Mouse (Mus musculus) heart, postnatal 0 days (tissue): Measurements from ENCODE around the gene Orai3. TPM values are rescaled to one million over a fixed set of nuclear protein-coding genes. Genes with fewer than 3 reads are reported as not detected.

Source experiments
- ATAC-seq: fragments of 200-750 bp; cut with Nextera tagmentation; 2 replicates; pipeline ENCODE4 v1.8.0; 2017; ENCODE audit warnings: low read depth, moderate number of reproducible peaks, moderate library complexity; ENCODE audit not compliant: insufficient read depth
- DNase-seq: peaks from one replicate; pipeline ENCODE4 v3.0.0-alpha.2; 2016; ENCODE audit warnings: low spot score
- H3K27ac ChIP-seq: fragments of 300-500 bp; sonication (generic); 2 replicates; pipeline ENCODE4 v1.5.1; 2014; ENCODE audit warnings: low read depth, mild to moderate bottlenecking
- H3K27me3 ChIP-seq: fragments of 300-500 bp; sonication (generic); 2 replicates; pipeline ENCODE4 v1.6.1; 2014; ENCODE audit warnings: low read length, mixed read lengths; ENCODE audit not compliant: control insufficient read depth, insufficient read depth
- H3K36me3 ChIP-seq: fragments of 300-500 bp; sonication (generic); replicated peaks from 2 replicates; pipeline ENCODE4 v1.6.1; 2014; ENCODE audit warnings: low read length, mixed read lengths; ENCODE audit not compliant: control insufficient read depth, insufficient read depth
- H3K4me1 ChIP-seq: fragments of 300-500 bp; sonication (generic); 2 replicates; pipeline ENCODE4 v1.6.1; 2014; ENCODE audit warnings: antibody characterized with exemption; ENCODE audit not compliant: control insufficient read depth, insufficient read depth
- H3K4me2 ChIP-seq: fragments of 300-500 bp; sonication (generic); 2 replicates; pipeline ENCODE4 v1.6.1; 2014; ENCODE audit warnings: low read depth, mild to moderate bottlenecking, low read length, moderate library complexity
- H3K4me3 ChIP-seq: fragments of 300-500 bp; sonication (generic); 2 replicates; pipeline ENCODE4 v1.5.1; 2014; ENCODE audit warnings: low read depth, low read length
- H3K9ac ChIP-seq: fragments of 300-500 bp; sonication (generic); replicated peaks from 2 replicates; pipeline ENCODE4 v1.6.1; 2014; ENCODE audit warnings: low read depth, low read length, mixed read lengths
- H3K9me3 ChIP-seq: fragments of 300-500 bp; sonication (generic); replicated peaks from 2 replicates; pipeline ENCODE4 v1.6.1; 2016; ENCODE audit warnings: low read length; ENCODE audit not compliant: control insufficient read depth
- CTCF ChIP-seq: IDR thresholded peaks from 2 replicates; pipeline ENCODE4 v1.5.1; 2016; ENCODE audit warnings: antibody characterized with exemption, control low read depth, low read depth
- EP300 ChIP-seq: IDR thresholded peaks from 2 replicates; pipeline ENCODE4 v1.6.1; 2016; ENCODE audit warnings: antibody characterized with exemption, low read depth
- whole genome bisulfite sequencing: fragments of 180-500 bp; shearing (Covaris S2); extraction: QIAGEN DNeasy Blood & Tissue Kit; methylation state at CpG from one replicate; pipeline ENCODE4 v1.1.7; 2014; 5-methylcytosine and 5-hydroxymethylcytosine counted together
- polyA plus RNA-seq: library from polyadenylated mRNA; unstranded; fragments of >200 nt; fragmentation: Nextera tagmentation; extraction: Ambion mirVana; gene quantifications from 2 replicates; pipeline ENCODE4 v1.2.1, GENCODE M21; 2015
- total RNA-seq: library from RNA; depleted of rRNA; stranded (reverse); fragments of >200 nt; gene quantifications from 2 replicates; pipeline ENCODE4 v1.2.3, GENCODE M21; 2014; ENCODE audit warnings: low replicate concordance

Gene Orai3
- total and polyA plus RNA-seq, 2 experiments from 2014 or later: 17.3 to 31.8 TPM

DNA sequence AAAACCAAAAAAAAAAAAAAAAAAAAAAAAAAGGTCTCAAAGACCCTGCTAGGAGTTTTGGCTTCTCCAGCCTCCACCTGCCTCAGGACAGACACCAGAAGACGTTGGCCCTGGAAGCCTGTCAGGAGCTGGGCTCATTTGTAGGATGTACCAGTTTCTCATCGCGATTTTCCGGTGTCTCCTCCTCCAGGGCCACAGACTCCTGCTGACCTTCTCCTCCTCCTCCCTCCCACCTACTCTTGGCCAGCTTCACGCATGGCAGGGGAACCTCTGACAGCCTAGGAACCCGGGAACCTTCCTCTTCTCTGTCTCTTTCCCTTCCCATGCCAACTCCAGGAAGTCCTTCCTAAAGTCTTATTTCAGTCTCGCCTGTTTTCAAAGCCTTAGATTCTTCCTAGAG, 47.4 kb downstream of the Orai3 start:
- H3K36me3 ChIP-seq: no peaks in the 10 kb centered on the region
- H3K4me2 ChIP-seq: no peak overlapping the region
- no peak overlapping the region for H3K4me3 ChIP-seq
- no peak for ATAC-seq
- no peak overlapping the region for H3K27ac ChIP-seq
- H3K9ac ChIP-seq: no peak overlapping the region
- no peak for DNase-seq
- H3K9me3 ChIP-seq: no peaks in the 10 kb centered on the region
- no peaks in the 10 kb centered on the region for H3K27me3 ChIP-seq
- TF ChIP-seq CTCF (no peak), EP300 (no peak)
- 72% methylated on average over 7 of the region's 7 CpGs for WGBS
- peaks cover 7% of the 10 kb centered on the region; the same call in 1 of the 2 replicates for H3K4me1 ChIP-seq

DNA sequence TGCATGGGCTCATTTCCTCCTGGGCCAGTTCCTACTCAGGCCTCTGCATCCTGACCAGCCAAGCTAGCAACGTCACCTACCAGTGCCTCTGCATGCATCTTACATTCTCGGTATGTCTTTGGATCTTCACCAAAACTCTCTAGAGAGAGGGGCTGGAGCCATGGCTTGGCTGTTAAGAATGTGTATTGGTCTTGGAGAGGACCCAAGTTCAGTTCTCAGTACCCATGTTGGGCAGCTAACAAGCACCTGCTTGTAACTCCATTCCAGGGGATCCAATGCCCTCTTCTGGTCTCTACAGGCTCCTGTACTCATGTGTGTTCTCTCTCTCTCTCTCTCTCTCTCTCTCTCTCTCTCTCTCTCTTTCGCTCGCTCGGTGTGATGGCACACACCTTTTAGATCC, 48.2 kb downstream of the Orai3 start:
- H3K9ac ChIP-seq: no peak overlapping the region
- DNase-seq: no peak
- no peaks in the 10 kb centered on the region for H3K27me3 ChIP-seq
- ATAC-seq: no peak
- no peak for TF ChIP-seq CTCF
- no peak for TF ChIP-seq EP300
- no peak overlapping the region for H3K27ac ChIP-seq
- H3K36me3 ChIP-seq: no peaks in the 10 kb centered on the region
- no peak overlapping the region for H3K4me2 ChIP-seq
- no peaks in the 10 kb centered on the region for H3K9me3 ChIP-seq
- H3K4me1 ChIP-seq: peaks cover 7% of the 10 kb centered on the region; the same call in 1 of the 2 replicates
- no peak overlapping the region for H3K4me3 ChIP-seq
- WGBS: 77% methylated on average over 5 of the region's 5 CpGs

DNA sequence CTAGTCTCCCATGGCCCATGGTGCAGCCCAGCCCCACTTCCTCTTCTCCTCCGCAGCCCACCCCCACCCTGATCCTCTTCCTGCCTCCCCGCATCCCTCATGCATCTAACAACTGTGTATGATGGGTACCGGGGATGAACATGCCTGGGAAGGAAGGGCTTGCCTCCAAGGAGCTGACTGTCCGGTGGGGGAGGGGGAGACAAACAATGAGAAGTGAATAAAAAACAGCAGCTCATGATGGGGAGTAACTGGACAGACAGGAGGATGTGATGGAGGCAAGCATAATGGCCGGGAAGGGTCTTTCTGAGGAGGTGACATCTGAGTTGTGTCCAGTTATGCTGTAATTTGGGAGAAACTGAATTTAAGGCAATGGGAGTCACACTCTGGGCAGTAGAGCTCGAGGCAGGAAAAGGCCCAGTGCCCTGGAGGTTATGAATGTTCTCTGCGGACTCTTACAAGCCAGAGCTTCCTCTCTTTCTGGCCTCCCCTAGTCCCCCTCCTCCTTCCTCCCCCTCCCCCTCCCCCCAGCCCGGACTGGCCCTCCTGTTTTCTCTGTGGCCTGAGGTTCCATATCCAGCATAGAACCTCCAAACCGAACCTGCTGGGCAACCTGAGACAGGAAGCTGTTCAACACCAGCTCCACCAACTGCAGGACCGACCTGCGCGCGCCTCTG, 51.4 kb downstream of the Orai3 start:
- no peak for TF ChIP-seq CTCF
- H3K9me3 ChIP-seq: no peaks in the 10 kb centered on the region
- DNase-seq (no peak), ATAC-seq (no peak)
- peaks cover 15% of the 10 kb centered on the region; the same call in 1 of the 2 replicates for H3K27me3 ChIP-seq
- H3K36me3 ChIP-seq: no peaks in the 10 kb centered on the region
- H3K4me3 ChIP-seq: no peak overlapping the region
- no peak overlapping the region for H3K9ac ChIP-seq
- no peak overlapping the region for H3K4me2 ChIP-seq
- peaks cover 3% of the 10 kb centered on the region; the same call in 1 of the 2 replicates for H3K4me1 ChIP-seq
- WGBS: 57% methylated on average over 13 of the region's 13 CpGs
- peak overlapping the region; percentile 50 for H3K27ac ChIP-seq

DNA sequence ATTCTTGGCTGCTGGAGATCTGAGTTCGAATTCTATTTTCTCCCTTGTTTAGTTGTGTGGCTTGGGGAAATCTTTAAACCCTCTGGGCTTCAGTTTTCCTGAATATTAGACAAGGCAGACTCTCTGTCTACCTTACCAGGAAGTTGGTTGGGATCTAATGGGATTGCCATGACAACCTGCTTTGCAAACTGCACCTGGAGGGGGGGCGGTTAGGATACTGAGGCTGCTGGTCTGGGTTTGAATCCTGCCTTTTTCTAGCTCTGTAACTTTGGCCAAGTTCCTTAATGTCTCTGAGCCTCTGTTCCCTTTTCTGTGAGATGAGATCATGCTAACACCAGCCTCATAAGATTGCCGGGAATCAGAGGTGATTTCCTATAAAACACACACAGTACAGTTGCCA, 52.9 kb downstream of the Orai3 start:
- ATAC-seq: no peak
- H3K9me3 ChIP-seq: no peaks in the 10 kb centered on the region

DNA sequence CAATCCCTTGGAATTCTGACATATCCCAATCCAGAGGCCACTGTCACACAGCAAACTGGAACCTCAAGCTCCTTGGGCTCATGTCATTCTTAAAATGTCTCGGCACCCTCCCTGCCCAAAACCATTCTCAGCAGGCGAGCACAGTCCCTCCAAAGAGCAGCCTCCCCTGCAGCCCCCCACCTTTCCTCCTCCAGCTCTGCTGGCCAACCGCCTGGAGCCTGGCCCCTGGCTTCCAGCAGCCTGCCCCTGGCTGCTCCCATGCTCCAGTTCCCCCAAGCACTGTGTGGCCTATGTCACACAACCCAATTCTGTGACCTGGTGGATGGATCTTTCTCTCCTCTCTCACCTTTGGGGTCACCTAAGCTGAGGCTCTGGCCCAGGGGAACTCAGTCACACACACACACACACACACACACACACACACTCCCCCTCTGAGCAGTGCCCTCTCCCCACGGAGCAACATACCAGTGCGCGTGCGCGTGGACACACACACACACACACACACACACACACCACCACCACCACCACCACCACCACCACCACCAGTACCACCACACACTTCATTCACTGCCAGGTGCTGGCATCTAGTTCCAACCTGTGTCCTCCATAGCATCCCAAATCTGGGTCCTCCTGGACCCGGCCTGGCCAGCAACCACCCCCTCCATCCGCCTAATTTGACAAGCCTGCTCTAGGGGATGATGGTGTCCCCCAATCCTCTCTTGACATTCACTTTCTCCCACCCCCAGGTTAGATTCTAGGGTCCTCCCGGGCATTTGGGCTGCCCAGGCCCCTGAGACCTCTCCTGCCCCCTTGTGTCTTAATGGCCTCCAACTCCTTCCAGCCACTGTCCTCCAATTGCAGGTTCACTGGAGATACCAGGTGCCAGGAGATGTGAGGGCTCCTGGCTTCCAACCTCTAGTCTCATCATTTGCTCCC, 53.9 kb downstream of the Orai3 start:
- Histone ChIP-seq H3K4me1 (no peaks in the 10 kb centered on the region; the same call in 1 of the 2 replicates), H3K36me3 (no peaks in the 10 kb centered on the region), H3K4me3 (peak overlapping the region; percentile 47), H3K27ac (no peak overlapping the region), H3K9ac (peak overlapping the region; percentile 46), H3K4me2 (peak overlapping the region; percentile 62), H3K9me3 (no peaks in the 10 kb centered on the region), H3K27me3 (peaks cover 15% of the 10 kb centered on the region; the same call in 1 of the 2 replicates)
- WGBS: 75% methylated on average over 11 of the region's 11 CpGs
- no peak for ATAC-seq
- TF ChIP-seq EP300 (no peak), CTCF (no peak)
- DNase-seq: no peak

More for the DNA sequence above, 52.9 kb downstream of the Orai3 start:
- no peak for DNase-seq
- Histone ChIP-seq H3K27me3 (peaks cover 15% of the 10 kb centered on the region; the same call in 1 of the 2 replicates), H3K4me1 (no peaks in the 10 kb centered on the region; the same call in 1 of the 2 replicates), H3K9ac (no peak overlapping the region), H3K27ac (no peak overlapping the region), H3K4me3 (no peak overlapping the region), H3K4me2 (no peak overlapping the region), H3K36me3 (no peaks in the 10 kb centered on the region)
- TF ChIP-seq CTCF: no peak
- no peak for TF ChIP-seq EP300
- WGBS: 77% methylated on average over 3 of the region's 3 CpGs
